Mouse (Mus musculus) neural tube, embryonic 11.5 days (tissue): ENCODE measurements around the gene Arpc5l. TPM values are rescaled to one million over a fixed set of nuclear protein-coding genes. Genes with fewer than 3 reads are reported as not detected.
A peak's percentile ranks its signal among the peaks of the same experiment; 100 is the strongest.

Experiments used
- ATAC-seq: fragments of 200-750 bp; cut with Nextera tagmentation; 2 replicates; pipeline ENCODE4 v1.8.0; 2017; ENCODE audit warnings: moderate number of reproducible peaks, mild to moderate bottlenecking, moderate TSS enrichment, moderate library complexity; ENCODE audit not compliant: insufficient read depth, low FRiP score, low TSS enrichment
- DNase-seq: peaks from one replicate; pipeline ENCODE4 v3.0.0-alpha.2; 2015; ENCODE audit warnings: low spot score
- H3K27ac ChIP-seq: fragments of 300-500 bp; sonication (generic); 2 replicates; pipeline ENCODE4 v1.5.1; 2014; ENCODE audit warnings: low read depth, mild to moderate bottlenecking, low read length
- H3K27me3 ChIP-seq: fragments of 300-500 bp; sonication (generic); 2 replicates; pipeline ENCODE4 v1.6.1; 2014; ENCODE audit warnings: mild to moderate bottlenecking, low read length, mixed read lengths; ENCODE audit not compliant: control insufficient read depth, insufficient read depth
- H3K36me3 ChIP-seq: fragments of 300-500 bp; sonication (generic); 2 replicates; pipeline ENCODE4 v1.6.1; 2014; ENCODE audit warnings: mild to moderate bottlenecking, low read length, moderate library complexity, mixed read lengths; ENCODE audit not compliant: control insufficient read depth, insufficient read depth
- H3K4me1 ChIP-seq: fragments of 300-500 bp; sonication (generic); 2 replicates; pipeline ENCODE4 v1.6.1; 2014; ENCODE audit warnings: low read length, mixed read lengths; ENCODE audit not compliant: control insufficient read depth, insufficient read depth
- H3K4me2 ChIP-seq: fragments of 300-500 bp; sonication (generic); 2 replicates; pipeline ENCODE4 v1.6.1; 2014; ENCODE audit warnings: low read depth, mild to moderate bottlenecking, moderate library complexity
- H3K4me3 ChIP-seq: fragments of 300-500 bp; sonication (generic); 2 replicates; pipeline ENCODE4 v1.5.1; 2014; ENCODE audit warnings: low read depth, low read length
- H3K9ac ChIP-seq: fragments of 300-500 bp; sonication (generic); 2 replicates; pipeline ENCODE4 v1.6.1; 2014; ENCODE audit warnings: mild to moderate bottlenecking, low read length
- H3K9me3 ChIP-seq: fragments of 300-500 bp; sonication (generic); 2 replicates; pipeline ENCODE4 v1.6.1; 2016; ENCODE audit warnings: low read length; ENCODE audit not compliant: control insufficient read depth
- WGBS: fragments of 180-500 bp; shearing (Covaris S2); extraction: QIAGEN DNeasy Blood & Tissue Kit; methylation state at CpG from one replicate; pipeline ENCODE4 v1.1.7; 2014; 5-methylcytosine and 5-hydroxymethylcytosine counted together
- polyA plus RNA-seq: library from polyadenylated mRNA; unstranded; fragments of >200 nt; fragmentation: Nextera tagmentation; extraction: Ambion mirVana; gene quantifications from 2 replicates; pipeline ENCODE4 v1.2.1, GENCODE M21; 2014

Gene Arpc5l
- polyA plus RNA-seq, 1 experiment from 2014 or later = 131 TPM

DNA sequence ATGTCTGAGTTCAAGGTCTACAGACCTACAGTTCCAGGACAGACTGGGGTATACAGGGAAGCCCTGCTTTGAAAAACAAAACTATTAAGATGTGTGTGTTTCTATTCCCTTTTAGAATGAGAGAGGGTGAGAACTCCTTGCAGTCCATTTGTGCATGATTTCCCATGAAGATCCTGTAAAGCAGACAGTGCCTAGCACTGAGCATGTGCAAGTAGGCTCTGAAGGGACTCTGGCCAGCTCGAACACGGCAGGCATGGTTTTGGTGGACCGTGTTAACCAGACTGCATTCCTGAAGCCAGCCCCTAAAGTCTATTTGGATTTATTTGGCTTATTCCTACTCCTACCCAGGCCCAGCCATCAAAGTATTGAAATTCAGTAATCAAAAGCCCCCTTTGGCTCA, 6.8 kb downstream of the Arpc5l start:
- no peak for ATAC-seq
- 95% methylated on average over 3 of the region's 3 CpGs for WGBS
- H3K27ac ChIP-seq = no peak overlapping the region
- no peak for DNase-seq
- H3K36me3 ChIP-seq = peaks cover 12% of the 10 kb centered on the region
- no peak overlapping the region for H3K4me3 ChIP-seq
- no peaks in the 10 kb centered on the region for H3K27me3 ChIP-seq
- no peak overlapping the region for H3K9ac ChIP-seq
- peaks cover 11% of the 10 kb centered on the region for H3K4me1 ChIP-seq
- H3K4me2 ChIP-seq = no peak overlapping the region
- no peaks in the 10 kb centered on the region for H3K9me3 ChIP-seq

DNA sequence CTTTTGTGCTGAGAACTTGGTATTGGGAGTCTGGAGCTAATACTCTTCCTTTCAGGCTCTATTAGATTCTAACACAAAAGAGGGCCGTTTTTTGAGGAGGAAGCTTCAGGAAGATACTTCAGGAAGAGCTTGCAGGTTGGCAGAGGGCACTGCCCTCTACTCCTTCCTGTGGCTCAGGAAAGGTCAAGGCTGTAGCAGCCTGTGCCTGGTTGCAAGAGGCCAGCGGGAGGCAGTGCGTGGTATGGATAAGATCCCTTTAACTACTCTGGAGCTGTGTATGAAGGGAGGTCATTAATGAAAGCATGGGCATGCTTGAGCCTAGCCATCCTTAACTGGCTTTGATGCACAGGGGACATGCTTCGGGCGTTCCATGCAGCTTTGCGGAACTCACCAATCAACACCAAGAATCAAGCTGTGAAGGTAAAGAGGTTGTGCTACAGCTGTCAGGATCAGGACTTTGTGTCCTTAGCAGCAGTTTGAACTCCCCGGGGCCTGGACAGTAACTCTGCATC, 7.7 kb downstream of the Arpc5l start:
- 93% methylated on average over 7 of the region's 7 CpGs for WGBS
- ATAC-seq = no peak
- H3K4me2 ChIP-seq = no peak overlapping the region
- no peaks in the 10 kb centered on the region for H3K27me3 ChIP-seq
- H3K27ac ChIP-seq = no peak overlapping the region
- no peak overlapping the region for H3K4me3 ChIP-seq
- H3K36me3 ChIP-seq = peaks cover 12% of the 10 kb centered on the region
- no peak for DNase-seq
- H3K9ac ChIP-seq = no peak overlapping the region
- peaks cover 11% of the 10 kb centered on the region for H3K4me1 ChIP-seq
- H3K9me3 ChIP-seq = no peaks in the 10 kb centered on the region

DNA sequence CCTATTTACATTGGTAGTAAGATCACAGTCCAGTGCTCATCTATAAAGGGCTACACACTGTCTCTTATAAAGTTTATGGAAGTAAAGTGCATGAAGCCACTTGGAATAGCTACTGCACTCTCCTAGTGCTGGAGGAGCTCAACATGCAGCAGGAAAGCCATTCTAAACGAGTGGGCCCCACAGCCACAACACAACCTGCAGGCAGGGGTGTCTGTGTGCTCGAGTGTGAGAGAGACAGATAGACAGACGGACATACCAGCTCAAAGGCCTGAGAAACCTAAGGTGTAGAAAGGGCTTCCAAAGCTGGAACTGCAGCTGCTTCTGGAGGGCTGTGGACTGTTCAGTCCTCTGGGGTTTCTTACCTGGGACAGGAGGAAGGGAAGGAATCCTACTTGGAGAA, 11.4 kb downstream of the Arpc5l start:
- no peak overlapping the region for H3K4me3 ChIP-seq
- H3K36me3 ChIP-seq = peaks cover 18% of the 10 kb centered on the region
- 80% methylated on average over 3 of the region's 3 CpGs for WGBS
- H3K4me1 ChIP-seq = no peaks in the 10 kb centered on the region
- no peak overlapping the region for H3K4me2 ChIP-seq
- no peak overlapping the region for H3K27ac ChIP-seq
- H3K27me3 ChIP-seq = no peaks in the 10 kb centered on the region
- no peak for DNase-seq
- no peak overlapping the region for H3K9ac ChIP-seq
- no peaks in the 10 kb centered on the region for H3K9me3 ChIP-seq
- ATAC-seq = no peak

DNA sequence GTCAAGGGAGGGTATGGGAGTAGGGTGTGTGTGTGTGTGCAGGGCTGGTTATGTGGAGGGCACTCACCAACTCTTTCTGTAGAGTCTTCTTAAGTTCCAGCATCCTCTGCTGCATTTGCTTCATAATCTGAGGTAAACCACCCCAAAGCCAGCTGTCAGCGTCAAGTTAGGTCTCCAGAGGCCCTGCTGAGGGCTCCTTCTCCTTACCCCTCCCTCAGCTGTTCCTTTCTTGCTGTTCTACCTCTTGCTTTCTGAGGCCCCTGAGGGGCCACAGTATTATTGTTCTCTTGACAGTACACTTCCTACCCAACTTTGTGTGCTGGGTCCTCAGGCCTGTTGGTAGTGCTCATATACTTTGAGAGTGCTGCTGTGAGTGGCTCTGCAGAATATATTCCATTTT, 14.9 kb downstream of the Arpc5l start:
- WGBS = 90% methylated on average over 1 of the region's 1 CpGs
- H3K4me1 ChIP-seq = no peaks in the 10 kb centered on the region
- no peak for DNase-seq
- H3K9me3 ChIP-seq = no peaks in the 10 kb centered on the region
- ATAC-seq = no peak
- no peak overlapping the region for H3K4me3 ChIP-seq
- no peak overlapping the region for H3K27ac ChIP-seq
- H3K36me3 ChIP-seq = peaks cover 20% of the 10 kb centered on the region
- no peak overlapping the region for H3K4me2 ChIP-seq
- H3K9ac ChIP-seq = no peak overlapping the region
- no peaks in the 10 kb centered on the region for H3K27me3 ChIP-seq

DNA sequence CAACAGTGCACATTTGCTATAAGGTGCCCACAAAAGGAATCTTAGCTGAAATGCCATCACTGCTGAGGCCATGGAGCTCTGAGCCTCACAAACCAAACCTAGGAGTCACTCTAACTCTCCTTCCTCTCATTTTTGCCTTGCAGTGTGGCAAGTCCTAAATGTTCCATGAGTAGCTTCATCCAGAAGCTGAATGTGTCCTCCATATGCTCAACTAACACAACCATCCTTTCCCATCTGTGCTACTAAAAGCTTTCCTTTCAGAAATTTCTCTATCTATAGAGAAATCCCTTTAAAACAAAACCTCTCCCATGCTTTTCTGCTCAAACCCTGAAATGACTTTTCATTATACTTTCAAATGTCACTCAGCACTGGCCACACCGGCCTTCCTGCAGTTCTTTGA, 26.5 kb downstream of the Arpc5l start:
- no peak for ATAC-seq
- Histone ChIP-seq H3K4me3 (no peak overlapping the region), H3K27ac (no peak overlapping the region), H3K36me3 (peaks cover 9% of the 10 kb centered on the region), H3K4me1 (no peaks in the 10 kb centered on the region), H3K27me3 (no peaks in the 10 kb centered on the region), H3K9me3 (no peaks in the 10 kb centered on the region), H3K4me2 (no peak overlapping the region), H3K9ac (no peak overlapping the region)
- no peak for DNase-seq
- WGBS = 95% methylated on average over 1 of the region's 1 CpGs

DNA sequence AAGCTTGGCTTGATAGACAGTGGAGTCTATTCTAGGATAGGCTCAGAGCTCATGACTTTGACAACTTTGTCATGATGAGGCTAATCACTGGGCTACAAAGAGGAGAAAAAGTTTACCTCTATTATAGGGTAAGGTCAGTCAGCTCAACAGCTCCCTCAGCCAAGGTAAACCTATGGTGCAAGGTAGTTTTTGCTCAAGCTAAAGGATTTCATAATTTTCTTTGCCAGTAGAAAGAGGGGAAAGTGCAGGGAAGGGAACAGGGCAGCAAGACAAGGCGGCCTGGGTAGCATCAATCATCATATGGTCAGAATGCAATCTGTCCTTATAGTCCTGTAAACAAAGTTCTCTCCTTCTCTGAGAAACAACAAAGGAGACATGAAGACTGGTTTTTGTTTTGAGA, 35.1 kb downstream of the Arpc5l start:
- Histone ChIP-seq H3K9me3 (no peaks in the 10 kb centered on the region), H3K4me3 (no peak overlapping the region), H3K9ac (no peak overlapping the region), H3K36me3 (peaks cover 4% of the 10 kb centered on the region; the same call in 1 of the 2 replicates), H3K4me1 (no peaks in the 10 kb centered on the region), H3K4me2 (no peak overlapping the region), H3K27ac (no peak overlapping the region), H3K27me3 (no peaks in the 10 kb centered on the region)
- DNase-seq (no peak), ATAC-seq (no peak)
- WGBS = 97% methylated on average over 1 of the region's 1 CpGs

DNA sequence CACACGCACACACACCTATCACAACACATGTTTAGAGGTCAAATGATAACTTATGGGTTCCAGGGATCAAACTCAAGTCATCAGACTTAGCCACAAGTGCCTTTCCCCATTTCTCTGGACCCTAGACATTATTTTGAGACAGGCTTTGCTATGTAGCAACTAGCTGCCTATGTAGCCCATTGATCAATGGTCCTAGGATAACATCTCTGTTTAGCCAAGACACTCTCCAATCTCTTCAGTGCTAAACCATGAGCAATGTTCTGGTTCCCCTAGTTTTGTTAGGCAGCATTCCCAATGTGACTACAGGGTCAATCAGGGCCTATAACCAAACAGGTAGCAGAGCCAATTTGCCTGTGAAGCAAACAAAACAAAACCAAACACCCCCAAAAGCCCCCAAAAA, 43.4 kb downstream of the Arpc5l start:
- Histone ChIP-seq H3K4me3 (no peak overlapping the region), H3K4me2 (no peak overlapping the region), H3K27me3 (no peaks in the 10 kb centered on the region), H3K4me1 (no peaks in the 10 kb centered on the region), H3K9ac (no peak overlapping the region), H3K9me3 (no peaks in the 10 kb centered on the region), H3K27ac (no peak overlapping the region), H3K36me3 (0 out of 2 replicates have a peak, but pooled peaks cover 5% of the 10 kb centered on the region)
- ATAC-seq (no peak), DNase-seq (no peak)
- 96% methylated on average over 1 of the region's 1 CpGs for WGBS

DNA sequence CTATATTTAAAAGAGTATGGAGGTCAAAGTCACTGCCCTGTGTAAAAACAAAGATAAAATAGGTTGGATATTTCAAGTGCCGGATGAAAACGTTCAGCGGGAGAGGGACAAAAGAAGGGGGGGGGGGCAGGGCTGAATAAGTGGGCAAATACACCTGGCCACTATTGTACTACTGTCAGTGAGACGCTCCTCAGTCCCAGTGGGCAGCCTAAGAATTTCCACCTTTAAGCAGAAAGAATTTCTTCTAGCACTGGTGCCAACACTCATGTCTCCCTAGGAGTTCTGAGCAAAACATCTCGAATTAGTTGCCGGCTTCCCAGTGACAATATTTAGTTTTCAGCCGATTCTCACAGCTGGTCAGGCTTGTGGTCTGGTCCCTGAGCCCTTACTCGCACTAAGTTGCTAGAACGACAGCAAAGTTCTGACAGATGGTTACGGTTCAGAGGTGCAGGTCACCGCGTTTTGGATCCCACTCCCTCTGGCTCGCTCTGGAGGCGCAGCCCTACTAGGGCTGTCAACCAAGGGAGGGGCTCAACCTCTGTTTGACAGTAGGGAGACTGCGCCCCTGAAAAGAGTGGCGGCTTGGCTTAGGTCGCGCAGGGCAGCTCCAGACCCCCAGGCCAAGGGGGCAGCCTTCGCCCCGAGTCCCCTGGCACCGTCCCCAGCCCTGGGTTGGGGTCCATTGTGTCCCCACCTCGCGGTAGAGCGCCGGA, 59.7 kb downstream of the Arpc5l start:
- no peak for DNase-seq
- WGBS = 9% methylated on average over 25 of the region's 25 CpGs
- H3K9me3 ChIP-seq = no peaks in the 10 kb centered on the region

More for the DNA sequence above, 59.7 kb downstream of the Arpc5l start:
- Histone ChIP-seq H3K27me3 (no peaks in the 10 kb centered on the region), H3K27ac (peak overlapping the region; percentile 62), H3K9ac (peak overlapping the region; percentile 91), H3K4me1 (0 out of 2 replicates have a peak, but pooled peaks cover 2% of the 10 kb centered on the region), H3K4me3 (peak overlapping the region; percentile 90), H3K4me2 (peak overlapping the region; percentile 88), H3K36me3 (no peaks in the 10 kb centered on the region)
- ATAC-seq = peak; percentile 10; the same call in 1 of the 2 replicates
